ENCODE assay signal across 8 mouse cellular contexts in the genomic region with DNA sequence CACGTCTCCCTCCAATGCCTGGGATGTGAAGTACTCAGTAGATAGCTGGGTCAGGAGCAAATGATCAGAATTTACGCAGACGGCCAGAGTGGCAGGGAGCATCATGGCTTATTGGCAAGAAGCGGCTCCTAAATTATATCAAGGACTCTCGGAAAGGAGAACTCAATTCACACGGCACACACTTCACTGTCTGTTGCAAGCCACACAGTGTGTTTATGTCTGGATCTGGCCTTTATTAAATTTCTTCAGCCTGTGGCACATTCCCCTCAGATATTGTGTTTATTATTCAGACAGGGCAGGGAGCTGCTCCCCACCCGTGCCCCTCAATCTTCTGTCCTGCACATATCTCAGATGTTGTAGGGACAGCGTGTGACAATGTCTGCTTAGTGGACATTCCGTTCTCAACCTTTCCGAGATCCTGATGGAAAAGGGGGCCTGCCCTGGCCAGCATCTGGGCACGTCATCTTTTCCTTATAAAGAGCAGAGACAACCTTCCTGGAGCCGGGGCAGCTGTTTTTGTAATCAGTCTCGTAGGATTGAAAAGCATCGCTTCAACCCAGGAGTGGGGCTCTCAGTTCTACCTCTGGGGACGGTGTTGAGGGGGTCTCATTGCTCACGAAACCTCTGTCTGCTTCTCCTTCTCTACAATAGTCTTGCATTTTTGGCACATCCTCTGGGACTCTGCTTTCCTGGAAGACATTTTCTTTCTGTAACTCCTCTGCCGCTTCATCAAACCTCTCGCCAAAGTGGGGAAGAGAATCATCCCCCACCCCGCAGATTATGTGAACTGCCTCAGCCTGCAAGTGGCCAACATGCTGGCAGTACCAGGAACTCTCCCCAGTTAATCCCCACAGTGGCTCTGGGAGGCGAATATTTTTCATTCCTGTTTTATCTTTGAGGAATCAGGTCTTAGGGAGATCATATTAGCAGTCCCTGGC. TPM values are rescaled to one million over a fixed set of nuclear protein-coding genes. Genes with fewer than 3 reads are reported as not detected.
DNase-seq lines count a peak whose midpoint lies in the region; ATAC-seq and TF ChIP-seq lines count a peak whose summit lies in the region.

No protein-coding gene starts in this region.

- H3K27me3 ChIP-seq in embryonic facial prominence, embryonic 12.5 days = no peaks in the 10 kb centered on the region
- no peaks in the 10 kb centered on the region for H3K27me3 ChIP-seq in heart, embryonic 10.5 days (ENCODE audit: insufficient read depth, poor library complexity, severe bottlenecking)
- H3K27me3 ChIP-seq in kidney, embryonic 15.5 days = no peaks in the 10 kb centered on the region
- H3K27me3 ChIP-seq in testis, adult 2 months (ENCODE audit: control insufficient read depth, insufficient read depth, low read length) = no peaks in the 10 kb centered on the region

- TF ChIP-seq POLR2A in testis, adult 2 months (IDR thresholded peaks at IDR 0.05; ENCODE audit: control insufficient read depth, low read depth, low read length) = no peak

- 25% methylated on average over 20 of the region's 20 CpGs for WGBS in embryonic facial prominence, embryonic 12.5 days
- 32% methylated on average over 20 of the region's 20 CpGs for WGBS in heart, embryonic 10.5 days
- 48% methylated on average over 20 of the region's 20 CpGs for WGBS in kidney, embryonic 15.5 days

- H3K4me3 ChIP-seq in embryonic facial prominence, embryonic 12.5 days = no peak overlapping the region
- H3K4me3 ChIP-seq in heart, embryonic 10.5 days = peak overlapping the region; percentile 31
- H3K4me3 ChIP-seq in kidney, embryonic 15.5 days (replicated peaks) = no peak overlapping the region
- H3K4me3 ChIP-seq in testis, adult 2 months (ENCODE audit: control insufficient read depth, low read depth, low read length) = no peak overlapping the region

- peaks cover 21% of the 10 kb centered on the region for H3K4me1 ChIP-seq in embryonic facial prominence, embryonic 12.5 days
- H3K4me1 ChIP-seq in heart, embryonic 10.5 days = peaks cover 28% of the 10 kb centered on the region
- peaks cover 21% of the 10 kb centered on the region for H3K4me1 ChIP-seq in kidney, embryonic 15.5 days
- H3K4me1 ChIP-seq in testis, adult 2 months (ENCODE audit: control insufficient read depth, insufficient read depth, low read length) = peaks cover 2% of the 10 kb centered on the region

- H3K9me3 ChIP-seq in embryonic facial prominence, embryonic 12.5 days = no peaks in the 10 kb centered on the region
- no peaks in the 10 kb centered on the region for H3K9me3 ChIP-seq in heart, embryonic 10.5 days
- no peaks in the 10 kb centered on the region for H3K9me3 ChIP-seq in kidney, embryonic 15.5 days (replicated peaks)

- H3K4me2 ChIP-seq in embryonic facial prominence, embryonic 12.5 days (replicated peaks) = peak overlapping the region; percentile 29
- H3K4me2 ChIP-seq in kidney, embryonic 15.5 days = peak overlapping the region; percentile 20

- H3K9ac ChIP-seq in embryonic facial prominence, embryonic 12.5 days = no peak overlapping the region
- no peak overlapping the region for H3K9ac ChIP-seq in kidney, embryonic 15.5 days

- H3K36me3 ChIP-seq in embryonic facial prominence, embryonic 12.5 days = no peaks in the 10 kb centered on the region
- no peaks in the 10 kb centered on the region for H3K36me3 ChIP-seq in heart, embryonic 10.5 days
- no peaks in the 10 kb centered on the region for H3K36me3 ChIP-seq in kidney, embryonic 15.5 days
- H3K36me3 ChIP-seq in testis, adult 2 months (ENCODE audit: control insufficient read depth, insufficient read depth, low read length) = no peaks in the 10 kb centered on the region

- peak; percentile 50 for DNase-seq in embryo, embryonic 10 days (ENCODE audit: low spot score)
- DNase-seq in embryo, embryonic 10.5 days (ENCODE audit: low spot score) = no peak
- DNase-seq in heart, embryonic 10.5 days (ENCODE audit: low spot score) = no peak
- DNase-seq in lung, postnatal 25 days (ENCODE audit: low spot score) = peak; percentile 74
- no peak for DNase-seq in B cell, adult 2 months

- H3K27ac ChIP-seq in embryonic facial prominence, embryonic 12.5 days = peak overlapping the region; percentile 66
- peak overlapping the region; percentile 65 for H3K27ac ChIP-seq in heart, embryonic 10.5 days
- H3K27ac ChIP-seq in kidney, embryonic 15.5 days = peak overlapping the region; percentile 69
- H3K27ac ChIP-seq in testis, adult 2 months (ENCODE audit: control insufficient read depth, insufficient read depth, low read depth, low read length) = peak overlapping the region; percentile 64; the same call in 1 of the 2 replicates

- no peak for TF ChIP-seq CTCF in testis, adult 2 months (IDR thresholded peaks at IDR 0.05; ENCODE audit: control insufficient read depth, insufficient read depth, insufficient replicate concordance, low read depth, low read length)

- ATAC-seq in embryonic facial prominence, embryonic 12.5 days (ENCODE audit: insufficient number of reproducible peaks, insufficient read depth, low FRiP score, low TSS enrichment) = no peak
- no peak for ATAC-seq in kidney, embryonic 15.5 days (replicated peaks; ENCODE audit: low FRiP score)

RNA-seq across cellular contexts. Expression of gene Eed, which starts 49.0 kb away (rescaled TPM):
- polyA plus RNA-seq in embryonic facial prominence, embryonic 12.5 days (2016; fragmentation: Nextera tagmentation; extraction: Ambion mirVana) = 91.2 and 95.5 TPM in 2 replicates
- polyA plus RNA-seq in heart, embryonic 10.5 days (2016; fragmentation: Nextera tagmentation; extraction: Ambion mirVana) = 59.8 and 74.4 TPM in 2 replicates
- polyA plus RNA-seq in kidney, embryonic 15.5 days (2015; fragmentation: Nextera tagmentation; extraction: Ambion mirVana) = 68.5 and 75.9 TPM in 2 replicates
- polyA plus RNA-seq in testis, adult 2 months (2012; rRNA removed) = 19.5 and 21.8 TPM in 2 replicates

Comparison
In these comparisons a context has a peak if more than half of its experiments do, and no peak if none do; other contexts are left out.
1. DNase-seq: peak in embryo, embryonic 10 days (single experiment) and lung, postnatal 25 days (single experiment); none in embryo, embryonic 10.5 days (single experiment), heart, embryonic 10.5 days (single experiment) and B cell, adult 2 months (0 of 2).
2. Peak in every context shown above with its lines, with median percentiles within 50 percentile points of each other: H3K27ac ChIP-seq.